Mouse (Mus musculus) MEL (cell line): ENCODE measurements around the gene Krtap3-1.

Experiments
- RCOR1 ChIP-seq: IDR thresholded peaks from 2 replicates; pipeline ENCODE4 v1.6.1; 2012; ENCODE audit warnings: low read depth, mild to moderate bottlenecking, inconsistent platforms, low read length, improper control_type of control experiment
- TCF12 ChIP-seq: IDR thresholded peaks from 2 replicates; pipeline ENCODE4 v1.6.1; 2014; ENCODE audit warnings: low read depth, mild to moderate bottlenecking, inconsistent platforms, low read length, improper control_type of control experiment, moderate library complexity
- ZC3H11A ChIP-seq: IDR thresholded peaks from 2 replicates; pipeline ENCODE4 v1.6.1; 2012; ENCODE audit warnings: low read depth, mild to moderate bottlenecking, inconsistent platforms, low read length, improper control_type of control experiment

DNA sequence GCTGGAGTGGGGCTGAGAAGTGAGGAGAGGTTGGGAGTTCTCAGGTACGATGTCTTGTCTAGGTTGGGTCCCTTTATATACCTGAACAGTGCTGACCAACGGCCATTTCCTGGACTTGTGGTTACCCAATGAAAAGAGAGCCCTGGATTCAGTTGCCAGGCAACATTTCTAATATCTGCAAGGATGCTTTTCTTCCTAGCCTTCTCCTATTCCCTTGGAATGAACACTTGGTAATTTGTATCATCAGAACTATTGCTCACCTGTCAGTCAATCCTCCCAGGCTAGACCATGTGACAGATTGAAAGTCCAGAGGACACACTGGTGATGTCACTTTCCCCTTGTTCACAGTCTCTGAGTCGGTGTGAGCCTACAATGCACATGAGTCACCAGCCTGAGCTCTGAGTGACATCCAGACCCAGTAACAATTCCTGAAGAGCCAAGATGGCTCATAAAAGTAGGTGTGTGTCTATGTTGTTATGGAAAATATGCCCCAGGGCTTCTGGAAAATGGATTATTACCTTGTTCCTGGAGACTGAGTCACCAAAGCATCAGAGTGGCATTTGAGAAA lies 48.5 kb upstream of the Krtap3-1 start, which contains the start of gene Krtap2-4:
- TF ChIP-seq RCOR1 (no peak), ZC3H11A (no peak), TCF12 (no peak)
